Mouse (Mus musculus) megakaryocyte, embryonic 14.5 days (primary cell): ENCODE data around the gene Cnbp.

Experiments used
- FLI1 ChIP-seq: IDR thresholded peaks from 2 replicates; pipeline ENCODE4 v1.6.1; 2012; ENCODE audit warnings: low read length, inconsistent platforms, mixed read lengths
- GATA1 ChIP-seq: IDR thresholded peaks from 3 replicates; pipeline ENCODE4 v1.6.1; 2012; ENCODE audit warnings: mixed read lengths, low read length, inconsistent platforms, borderline replicate concordance

- TF ChIP-seq GATA1 (no peak), FLI1 (no peak)
Measured at GRCm38 (mm10) chr6:87839797-87840341, 11.0 kb downstream of the Cnbp start.
